Mouse (Mus musculus) heart, postnatal 0 days (tissue): ENCODE measurements around the gene Upk3bl.

Experiments
- CTCF ChIP-seq: IDR thresholded peaks from 2 replicates; pipeline ENCODE4 v1.5.1; 2016; ENCODE audit warnings: antibody characterized with exemption, control low read depth, low read depth
- EP300 ChIP-seq: IDR thresholded peaks from 2 replicates; pipeline ENCODE4 v1.6.1; 2016; ENCODE audit warnings: antibody characterized with exemption, low read depth

- TF ChIP-seq CTCF (no peak), EP300 (no peak)
Observed at GRCm38 (mm10) chr5:136016014-136016876, 38.0 kb upstream of the Upk3bl start.
